Mouse (Mus musculus) cortical plate, adult 2 months (tissue): ENCODE results near the gene Proser3. TPM values are rescaled to one million over a fixed set of nuclear protein-coding genes. Genes with fewer than 3 reads are reported as not detected.
A peak's percentile ranks its signal among the peaks of the same experiment; 100 is the strongest.

ENCODE experiments used
- H3K27ac ChIP-seq: fragments of 200-500 bp; 2 replicates; pipeline ENCODE4 v1.5.1; 2012; ENCODE audit warnings: low read length, control low read depth, inconsistent platforms; ENCODE audit not compliant: insufficient read depth
- H3K4me1 ChIP-seq: fragments of 200-500 bp; 2 replicates; pipeline ENCODE4 v1.6.1; 2011; ENCODE audit warnings: low read length; ENCODE audit not compliant: control insufficient read depth, insufficient read depth
- H3K4me3 ChIP-seq: fragments of 200-500 bp; 2 replicates; pipeline ENCODE4 v1.5.1; 2011; ENCODE audit warnings: mild to moderate bottlenecking, low read length, control low read depth; ENCODE audit not compliant: insufficient read depth
- CTCF ChIP-seq: fragments of 200-500 bp; IDR thresholded peaks from 2 replicates; pipeline ENCODE4 v1.5.1; 2011; ENCODE audit warnings: mild to moderate bottlenecking, control low read depth, low read length; ENCODE audit not compliant: insufficient read depth; ENCODE audit errors: extremely low read depth
- POLR2A ChIP-seq: fragments of 200-500 bp; IDR thresholded peaks from 2 replicates; pipeline ENCODE4 v1.6.1; 2011; ENCODE audit warnings: mild to moderate bottlenecking, low read length, control low read depth; ENCODE audit not compliant: insufficient read depth; ENCODE audit errors: extremely low read depth
- polyA plus RNA-seq: library from polyadenylated mRNA; depleted of rRNA; stranded (reverse); fragments of >200 nt; gene quantifications from 2 replicates; pipeline ENCODE4 v1.2.3, GENCODE M21; 2012

Gene Proser3
- polyA plus RNA-seq, 1 experiment, result 6.2 TPM

- Histone ChIP-seq H3K4me3 (no peak overlapping the region), H3K4me1 (no peaks in the 10 kb centered on the region), H3K27ac (no peak overlapping the region)
- TF ChIP-seq CTCF (no peak), POLR2A (no peak)
Observed at GRCm38 (mm10) chr7:30550603-30551002, 1.5 kb downstream of the Proser3 start.

GRCm38 (mm10) chr7:30549880-30550279 is 2.2 kb downstream of the Proser3 start:
- no peak overlapping the region for H3K4me3 ChIP-seq
- no peak overlapping the region for H3K27ac ChIP-seq
- TF ChIP-seq CTCF, result no peak
- no peak for TF ChIP-seq POLR2A
- H3K4me1 ChIP-seq, result no peaks in the 10 kb centered on the region

GRCm38 (mm10) chr7:30544327-30544726 is 7.8 kb downstream of the Proser3 start:
- Histone ChIP-seq H3K27ac (no peak overlapping the region), H3K4me1 (no peaks in the 10 kb centered on the region), H3K4me3 (no peak overlapping the region)
- TF ChIP-seq CTCF (no peak), POLR2A (no peak)

GRCm38 (mm10) chr7:30540572-30540971 is 11.5 kb downstream of the Proser3 start:
- H3K27ac ChIP-seq, result no peak overlapping the region
- TF ChIP-seq POLR2A (no peak), CTCF (no peak)

GRCm38 (mm10) chr7:30534633-30535577 is 17.2 kb downstream of the Proser3 start, which contains the start of gene Arhgap33:
Gene Arhgap33 (minus strand): TSS chr7:30535060.
- Histone ChIP-seq H3K4me1 (peaks cover 14% of the 10 kb centered on the region), H3K4me3 (peak within 1 kb of the TSS; percentile 75), H3K27ac (peak within 1 kb of the TSS; percentile 57)
- peak; percentile 59; the same call in 1 of the 2 replicates for TF ChIP-seq POLR2A
- no peak for TF ChIP-seq CTCF

More at GRCm38 (mm10) chr7:30540572-30540971, 11.5 kb downstream of the Proser3 start:
- Histone ChIP-seq H3K4me1 (no peaks in the 10 kb centered on the region), H3K4me3 (no peak overlapping the region)

- peak overlapping the region; percentile 57 for H3K27ac ChIP-seq
- TF ChIP-seq POLR2A, result peak; percentile 15; the same call in 1 of the 2 replicates
- TF ChIP-seq CTCF, result no peak
- H3K4me1 ChIP-seq, result peaks cover 14% of the 10 kb centered on the region
- H3K4me3 ChIP-seq, result peak overlapping the region; percentile 75
Observed at GRCm38 (mm10) chr7:30533941-30534632, 18.0 kb downstream of the Proser3 start.

- H3K4me3 ChIP-seq, result peak overlapping the region; percentile 75
- peaks cover 14% of the 10 kb centered on the region for H3K4me1 ChIP-seq
- no peak for TF ChIP-seq POLR2A
- TF ChIP-seq CTCF, result no peak
- peak overlapping the region; percentile 57 for H3K27ac ChIP-seq
Observed at GRCm38 (mm10) chr7:30532931-30533330, 19.2 kb downstream of the Proser3 start.

GRCm38 (mm10) chr7:30531291-30531815 is 20.7 kb downstream of the Proser3 start:
- peak overlapping the region; percentile 7; the same call in 1 of the 2 replicates for H3K4me3 ChIP-seq
- TF ChIP-seq POLR2A, result peak; percentile 17; the same call in 1 of the 2 replicates
- no peak for TF ChIP-seq CTCF
- peaks cover 14% of the 10 kb centered on the region for H3K4me1 ChIP-seq
- H3K27ac ChIP-seq, result peak overlapping the region; percentile 32

GRCm38 (mm10) chr7:30526981-30527380 is 25.1 kb downstream of the Proser3 start:
- no peak overlapping the region for H3K27ac ChIP-seq
- peaks cover 4% of the 10 kb centered on the region for H3K4me1 ChIP-seq
- H3K4me3 ChIP-seq, result no peak overlapping the region
- TF ChIP-seq POLR2A (no peak), CTCF (no peak)
